Mouse (Mus musculus): ENCODE results near the gene Ppp1r21. TPM values are rescaled to one million over a fixed set of nuclear protein-coding genes. Genes with fewer than 3 reads are reported as not detected.

The Ppp1r21 gene
- polyA plus RNA-seq, 1 experiment: 0.13 TPM

DNA sequence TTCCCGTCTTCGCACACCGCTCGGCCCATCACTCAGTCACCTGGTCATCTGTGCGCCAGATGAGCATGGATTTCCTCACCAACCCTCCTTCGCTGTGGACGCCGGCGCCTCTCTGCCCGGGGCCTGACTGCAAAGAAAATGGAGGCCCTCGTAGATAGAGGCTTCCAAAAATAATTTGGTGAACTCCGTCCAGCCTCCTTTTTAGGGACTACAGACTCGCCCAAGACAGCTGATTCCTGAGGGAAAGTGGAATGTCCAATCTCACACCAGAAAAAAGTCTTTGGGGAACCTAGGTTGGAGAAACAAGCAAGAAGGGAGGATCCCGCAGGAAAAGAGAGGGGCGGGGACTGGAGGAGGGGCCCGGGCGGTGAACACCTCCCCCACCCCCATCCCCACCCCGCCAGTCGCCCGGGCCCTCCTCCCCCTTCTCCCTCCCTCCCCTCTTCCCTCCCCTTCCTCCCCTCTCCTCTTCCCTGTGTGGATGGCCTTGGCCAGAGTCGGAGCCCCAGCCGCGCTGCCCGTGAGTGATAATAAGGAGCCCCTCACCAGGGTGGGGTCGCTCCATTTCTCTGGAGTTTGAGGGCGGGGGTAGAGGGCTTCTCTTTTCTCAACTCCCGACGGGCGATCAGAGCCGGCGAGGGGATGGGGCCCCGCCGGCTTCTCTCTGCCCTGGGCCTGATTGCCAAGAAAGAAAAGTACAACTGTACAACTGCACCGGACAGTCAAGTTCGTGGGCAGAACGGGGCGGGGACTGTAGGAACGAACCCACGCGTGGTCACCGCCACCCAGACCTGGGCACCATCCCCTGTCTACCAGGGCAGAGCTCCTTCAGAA lies 67.5 kb downstream of the Ppp1r21 start, which contains the start of gene Ston1:
TSS of gene Ston1 (plus strand) at position 463 of the 834 bp plus-strand sequence.
- Histone ChIP-seq H3K36me3 (ENCODE audit: control insufficient read depth) (no peaks in the 10 kb centered on the region), H3K27me3 (ENCODE audit: control insufficient read depth) (peaks cover 6% of the 10 kb centered on the region), H3K4me3 (replicated peaks) (peak within 1 kb of the TSS; percentile 52), H3K9me3 (ENCODE audit: control insufficient read depth, low read length) (no peaks in the 10 kb centered on the region), H3K4me1 (ENCODE audit: control insufficient read depth) (peaks cover 14% of the 10 kb centered on the region)
- TF ChIP-seq TAL1 (IDR thresholded peaks at IDR 0.05; ENCODE audit: low read length): no peak
- TF ChIP-seq GATA1 (IDR thresholded peaks at IDR 0.05; ENCODE audit: low read length): no peak

DNA sequence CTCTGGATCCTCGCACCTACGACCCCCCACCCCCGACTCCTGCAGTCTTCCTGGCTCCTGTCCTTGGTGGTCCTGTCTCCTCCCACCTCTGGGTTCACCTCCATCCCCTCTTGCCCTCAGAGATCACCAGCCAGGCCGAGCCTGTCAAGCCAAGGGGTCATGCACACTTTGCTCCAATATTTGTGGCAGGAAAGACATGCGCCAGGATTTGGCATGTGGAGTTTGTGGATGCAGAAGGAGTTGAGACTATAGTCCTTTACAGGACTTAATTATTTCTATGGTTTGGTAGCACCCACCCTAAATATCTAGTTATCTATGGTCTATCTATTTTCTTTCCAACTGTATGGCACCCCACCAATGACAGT lies 68.1 kb downstream of the Ppp1r21 start:
- H3K4me1 ChIP-seq (ENCODE audit: control insufficient read depth): peaks cover 14% of the 10 kb centered on the region
- no peaks in the 10 kb centered on the region for H3K36me3 ChIP-seq (ENCODE audit: control insufficient read depth)
- H3K4me3 ChIP-seq (replicated peaks): peak overlapping the region; percentile 52
- no peak for TF ChIP-seq TAL1 (IDR thresholded peaks at IDR 0.05; ENCODE audit: low read length)
- TF ChIP-seq GATA1 (IDR thresholded peaks at IDR 0.05; ENCODE audit: low read length): no peak
- peaks cover 6% of the 10 kb centered on the region for H3K27me3 ChIP-seq (ENCODE audit: control insufficient read depth)
- H3K9me3 ChIP-seq (ENCODE audit: control insufficient read depth, low read length): no peaks in the 10 kb centered on the region

DNA sequence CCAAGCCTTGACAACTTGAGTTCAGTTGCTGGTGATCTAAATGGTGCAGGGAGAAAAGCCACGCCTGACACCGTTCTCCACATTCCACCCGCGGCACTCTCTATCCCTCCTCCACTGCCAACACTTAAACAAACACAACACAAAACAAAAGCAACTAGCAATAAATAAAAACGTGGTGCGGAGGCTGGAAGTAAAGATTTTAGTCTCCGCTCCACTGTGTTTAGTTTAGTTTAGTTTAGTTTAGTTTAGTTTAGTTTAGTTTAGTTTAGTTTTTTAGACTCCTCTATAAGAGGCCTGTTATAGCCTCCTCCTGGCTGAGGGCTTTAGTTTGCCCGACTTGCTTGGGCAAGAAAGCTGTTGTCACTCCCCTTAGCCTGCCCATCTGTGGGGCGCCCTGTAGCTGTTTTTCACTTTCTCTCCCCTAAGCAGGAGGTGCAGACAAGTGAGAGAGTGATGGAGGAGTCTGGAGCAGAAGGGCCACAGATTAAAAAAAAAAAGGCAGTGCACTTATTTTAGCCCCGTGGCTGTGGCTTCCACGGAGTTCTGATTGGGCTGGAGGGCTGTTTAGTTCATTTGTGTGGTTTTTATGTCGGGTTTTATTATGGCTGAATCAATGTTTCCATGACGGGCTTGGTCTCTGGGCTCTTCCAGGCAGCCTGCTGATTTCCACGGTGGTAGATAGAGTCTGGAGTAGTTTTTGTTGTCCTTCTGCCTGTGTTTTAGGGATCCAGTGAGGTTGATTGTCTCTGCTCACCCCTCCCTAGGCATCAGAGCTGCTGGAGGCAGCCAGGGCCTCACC lies 68.9 kb downstream of the Ppp1r21 start:
- no peaks in the 10 kb centered on the region for H3K36me3 ChIP-seq (ENCODE audit: control insufficient read depth)
- no peak for TF ChIP-seq GATA1 (IDR thresholded peaks at IDR 0.05; ENCODE audit: low read length)
- TF ChIP-seq TAL1 (IDR thresholded peaks at IDR 0.05; ENCODE audit: low read length): no peak
- peaks cover 6% of the 10 kb centered on the region for H3K27me3 ChIP-seq (ENCODE audit: control insufficient read depth)
- no peak overlapping the region for H3K4me3 ChIP-seq (replicated peaks)
- no peaks in the 10 kb centered on the region for H3K9me3 ChIP-seq (ENCODE audit: control insufficient read depth, low read length)
- peaks cover 14% of the 10 kb centered on the region for H3K4me1 ChIP-seq (ENCODE audit: control insufficient read depth)

DNA sequence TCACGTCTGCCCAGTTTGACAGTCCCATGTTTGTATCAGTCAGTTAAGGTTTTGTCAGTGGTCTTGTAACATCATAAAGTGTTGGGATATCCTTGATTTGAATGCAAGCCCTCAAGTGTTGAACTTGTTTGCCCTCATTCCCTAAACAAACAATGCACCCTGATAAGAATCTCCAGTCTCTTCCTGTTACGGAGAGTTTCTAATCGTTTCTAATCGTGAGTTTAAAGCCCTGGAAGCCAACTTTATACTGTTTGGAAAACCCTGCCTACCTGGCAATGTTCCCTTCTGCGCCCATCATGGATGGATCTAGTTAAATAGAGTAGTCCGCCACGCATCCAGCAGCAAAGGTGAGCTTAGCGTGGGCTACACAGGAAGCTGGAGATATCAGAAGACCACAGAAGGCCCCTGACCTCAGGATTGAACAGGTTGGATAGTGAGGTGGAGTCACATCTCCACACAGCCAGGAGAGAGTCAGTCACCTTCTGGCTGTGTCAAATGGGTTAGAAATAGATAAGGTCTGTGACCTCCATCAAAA lies 70.6 kb downstream of the Ppp1r21 start:
- no peaks in the 10 kb centered on the region for H3K36me3 ChIP-seq (ENCODE audit: control insufficient read depth)
- H3K9me3 ChIP-seq (ENCODE audit: control insufficient read depth, low read length): no peaks in the 10 kb centered on the region
- TF ChIP-seq GATA1 (IDR thresholded peaks at IDR 0.05; ENCODE audit: low read length): no peak
- TF ChIP-seq TAL1 (IDR thresholded peaks at IDR 0.05; ENCODE audit: low read length): no peak
- H3K4me1 ChIP-seq (ENCODE audit: control insufficient read depth): peaks cover 14% of the 10 kb centered on the region
- H3K27me3 ChIP-seq (ENCODE audit: control insufficient read depth): peaks cover 6% of the 10 kb centered on the region
- H3K4me3 ChIP-seq (replicated peaks): no peak overlapping the region

DNA sequence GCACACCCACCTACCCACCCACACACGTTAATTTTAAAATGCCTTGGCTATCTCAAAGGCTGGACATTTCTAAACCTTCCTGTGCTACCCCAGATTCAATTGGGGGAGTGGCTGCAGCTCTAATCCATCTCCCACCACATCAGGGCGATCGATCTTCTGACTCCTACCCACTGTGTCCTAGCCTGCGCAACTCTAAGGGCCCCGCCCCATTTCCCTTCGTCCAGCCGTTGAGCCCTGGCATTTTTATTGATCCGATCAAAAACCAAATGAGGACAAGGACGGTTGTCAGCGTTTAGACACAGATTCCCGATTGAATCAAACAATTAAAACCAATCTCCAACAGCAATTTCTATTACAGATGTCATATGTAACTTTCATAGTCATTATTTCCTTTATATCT lies 74.0 kb downstream of the Ppp1r21 start:
- H3K27me3 ChIP-seq (ENCODE audit: control insufficient read depth): no peaks in the 10 kb centered on the region
- no peak overlapping the region for H3K4me3 ChIP-seq (replicated peaks)
- no peaks in the 10 kb centered on the region for H3K36me3 ChIP-seq (ENCODE audit: control insufficient read depth)
- no peaks in the 10 kb centered on the region; the same call in 1 of the 2 replicates for H3K4me1 ChIP-seq (ENCODE audit: control insufficient read depth)
- TF ChIP-seq GATA1 (IDR thresholded peaks at IDR 0.05; ENCODE audit: low read length) (no peak), TAL1 (IDR thresholded peaks at IDR 0.05; ENCODE audit: low read length) (no peak)
- H3K9me3 ChIP-seq (ENCODE audit: control insufficient read depth, low read length): no peaks in the 10 kb centered on the region

DNA sequence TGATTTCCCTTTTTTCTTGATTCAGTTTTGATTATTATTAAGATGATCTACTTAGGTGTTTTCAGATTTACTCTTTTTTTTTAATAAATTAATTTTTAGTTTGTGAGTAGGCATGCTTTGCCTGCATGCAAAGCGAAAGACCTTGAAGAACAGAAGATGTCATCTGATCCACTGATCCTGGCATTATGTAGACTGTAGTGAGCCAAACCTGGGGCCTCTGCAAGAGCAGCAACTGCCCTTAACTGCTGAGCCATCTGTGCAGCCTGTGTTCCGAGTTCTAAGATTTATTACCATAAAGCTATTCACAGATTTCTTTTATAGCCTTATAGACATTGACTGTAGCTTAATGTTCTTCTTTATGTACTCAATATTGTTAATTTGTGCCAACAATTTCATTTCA lies 76.1 kb downstream of the Ppp1r21 start:
- TF ChIP-seq TAL1 (IDR thresholded peaks at IDR 0.05; ENCODE audit: low read length): no peak
- no peak for TF ChIP-seq GATA1 (IDR thresholded peaks at IDR 0.05; ENCODE audit: low read length)
- no peaks in the 10 kb centered on the region for H3K27me3 ChIP-seq (ENCODE audit: control insufficient read depth)
- no peaks in the 10 kb centered on the region for H3K36me3 ChIP-seq (ENCODE audit: control insufficient read depth)

DNA sequence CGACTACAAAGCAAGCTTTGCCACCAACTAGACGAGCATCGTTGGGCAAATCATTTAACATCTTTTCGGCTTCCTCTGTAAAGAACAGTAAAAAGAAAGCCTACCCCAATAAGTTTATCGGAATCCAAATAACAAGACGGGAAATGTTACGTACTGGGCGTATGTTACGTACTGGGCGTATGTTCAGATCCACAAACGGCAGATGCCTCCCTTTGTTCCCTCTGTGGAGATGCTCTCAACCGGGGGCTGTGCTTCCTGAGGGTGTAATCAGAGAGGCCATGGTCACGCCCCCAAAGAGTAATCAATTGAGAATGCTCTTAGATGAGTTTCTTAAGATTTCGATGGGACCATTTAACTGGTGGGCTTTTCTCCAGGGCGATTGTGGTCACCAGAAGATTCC lies 79.4 kb downstream of the Ppp1r21 start:
- Histone ChIP-seq H3K4me3 (replicated peaks) (no peak overlapping the region), H3K9me3 (ENCODE audit: control insufficient read depth, low read length) (no peaks in the 10 kb centered on the region), H3K4me1 (ENCODE audit: control insufficient read depth) (no peaks in the 10 kb centered on the region), H3K36me3 (ENCODE audit: control insufficient read depth) (no peaks in the 10 kb centered on the region), H3K27me3 (ENCODE audit: control insufficient read depth) (no peaks in the 10 kb centered on the region)
- TF ChIP-seq TAL1 (IDR thresholded peaks at IDR 0.05; ENCODE audit: low read length): no peak
- TF ChIP-seq GATA1 (IDR thresholded peaks at IDR 0.05; ENCODE audit: low read length): no peak

More for the DNA sequence above, 76.1 kb downstream of the Ppp1r21 start:
- no peaks in the 10 kb centered on the region for H3K4me1 ChIP-seq (ENCODE audit: control insufficient read depth)
- no peak overlapping the region for H3K4me3 ChIP-seq (replicated peaks)
- H3K9me3 ChIP-seq (ENCODE audit: control insufficient read depth, low read length): no peaks in the 10 kb centered on the region

DNA sequence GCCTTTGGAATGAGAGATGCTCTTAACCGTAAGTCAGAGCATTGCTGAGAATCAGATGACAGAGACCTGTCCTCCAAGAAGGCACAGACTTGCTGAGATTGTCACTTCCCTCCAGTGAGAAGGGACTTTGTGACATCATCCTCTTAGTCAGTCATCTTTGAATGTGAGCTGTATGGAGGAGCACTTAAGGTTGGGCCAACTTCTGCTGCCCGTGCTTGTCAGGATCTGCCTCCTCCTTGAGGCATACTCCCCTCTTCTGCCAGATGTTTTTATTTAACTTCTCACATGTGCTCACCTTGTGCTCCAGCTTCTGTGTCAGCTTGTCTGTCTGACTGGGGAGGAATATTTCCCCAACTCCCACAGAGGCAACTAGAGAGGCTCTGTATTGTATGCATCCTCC lies 81.1 kb downstream of the Ppp1r21 start:
- Histone ChIP-seq H3K4me1 (ENCODE audit: control insufficient read depth) (no peaks in the 10 kb centered on the region), H3K27me3 (ENCODE audit: control insufficient read depth) (no peaks in the 10 kb centered on the region), H3K4me3 (replicated peaks) (no peak overlapping the region), H3K36me3 (ENCODE audit: control insufficient read depth) (no peaks in the 10 kb centered on the region), H3K9me3 (ENCODE audit: control insufficient read depth, low read length) (no peaks in the 10 kb centered on the region)
- TF ChIP-seq GATA1 (IDR thresholded peaks at IDR 0.05; ENCODE audit: low read length): no peak
- no peak for TF ChIP-seq TAL1 (IDR thresholded peaks at IDR 0.05; ENCODE audit: low read length)

DNA sequence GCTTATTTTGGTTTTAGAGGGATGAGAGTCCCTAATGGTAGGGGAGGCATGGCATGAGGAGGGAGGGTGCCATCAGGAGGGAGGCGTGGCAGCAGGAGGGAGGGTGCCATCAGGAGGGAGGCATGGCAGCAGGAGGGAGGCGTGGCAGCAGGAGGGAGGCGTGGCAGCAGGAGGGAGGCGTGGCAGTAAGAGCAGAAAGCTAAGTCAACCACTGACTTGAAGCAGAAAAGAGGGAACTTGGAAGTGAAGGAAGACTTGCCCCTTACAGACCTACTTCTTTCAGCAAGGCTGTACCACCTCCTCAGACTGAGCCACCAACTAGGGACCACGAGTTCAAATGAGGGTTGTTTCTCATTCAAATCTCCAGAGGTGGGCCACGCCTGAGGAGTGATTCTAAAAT lies 83.3 kb downstream of the Ppp1r21 start:
- Histone ChIP-seq H3K27me3 (ENCODE audit: control insufficient read depth) (no peaks in the 10 kb centered on the region), H3K4me3 (replicated peaks) (no peak overlapping the region), H3K36me3 (ENCODE audit: control insufficient read depth) (no peaks in the 10 kb centered on the region), H3K9me3 (ENCODE audit: control insufficient read depth, low read length) (no peaks in the 10 kb centered on the region), H3K4me1 (ENCODE audit: control insufficient read depth) (no peaks in the 10 kb centered on the region)
- no peak for TF ChIP-seq TAL1 (IDR thresholded peaks at IDR 0.05; ENCODE audit: low read length)
- TF ChIP-seq GATA1 (IDR thresholded peaks at IDR 0.05; ENCODE audit: low read length): no peak

Measured in erythroblast, embryonic 14.5 days (primary cell).